ENCODE assay signal across 8 mouse cellular contexts in genomic region chr9:96536895-96537614, GRCm38 (mm10). TPM values are rescaled to one million over a fixed set of nuclear protein-coding genes. Genes with fewer than 3 reads are reported as not detected.
DNase-seq lines count a peak whose midpoint lies in the region; ATAC-seq and TF ChIP-seq lines count a peak whose summit lies in the region.

No protein-coding gene starts in this region.

- H3K36me3 ChIP-seq in forebrain, postnatal 0 days (ENCODE audit: insufficient read depth) = peaks cover 11% of the 10 kb centered on the region
- peaks cover 10% of the 10 kb centered on the region for H3K36me3 ChIP-seq in hindbrain, embryonic 15.5 days
- H3K36me3 ChIP-seq in liver, adult 2 months (ENCODE audit: control insufficient read depth, insufficient read depth, low read length) = no peaks in the 10 kb centered on the region; the same call in 1 of the 2 replicates
- peaks cover 2% of the 10 kb centered on the region; the same call in 1 of the 2 replicates for H3K36me3 ChIP-seq in midbrain, embryonic 16.5 days (ENCODE audit: control insufficient read depth, insufficient read depth, low read length)

- TF ChIP-seq POLR2A in liver, adult 2 months (IDR thresholded peaks at IDR 0.05; ENCODE audit: extremely low read depth, insufficient read depth, low read length) = no peak

- WGBS in forebrain, postnatal 0 days = 32% methylated on average over 37 of the region's 37 CpGs
- 34% methylated on average over 37 of the region's 37 CpGs for WGBS in hindbrain, embryonic 15.5 days
- WGBS in liver, adult 2 months = 20% methylated on average over 37 of the region's 37 CpGs
- 39% methylated on average over 36 of the region's 37 CpGs for WGBS in midbrain, embryonic 16.5 days

- peak; percentile 86 for ATAC-seq in forebrain, postnatal 0 days
- peak; percentile 75 for ATAC-seq in hindbrain, embryonic 15.5 days (ENCODE audit: low FRiP score, low read depth)
- peak; percentile 79 for ATAC-seq in midbrain, embryonic 16.5 days

- H3K9me3 ChIP-seq in forebrain, postnatal 0 days (ENCODE audit: low read length) = no peaks in the 10 kb centered on the region
- no peaks in the 10 kb centered on the region for H3K9me3 ChIP-seq in hindbrain, embryonic 15.5 days
- H3K9me3 ChIP-seq in midbrain, embryonic 16.5 days (replicated peaks; ENCODE audit: control insufficient read depth, low read length, poor library complexity, severe bottlenecking) = no peaks in the 10 kb centered on the region

- DNase-seq in thymus, postnatal 36 days = peak; percentile 8 to 21
- no peak for DNase-seq in thymus, postnatal 0 days (ENCODE audit: low spot score)
- peak; percentile 34 for DNase-seq in cerebellum, adult 8-10 months
- peak; percentile 43 for DNase-seq in forebrain, postnatal 0 days
- no peak for DNase-seq in liver, adult 2 months (ENCODE audit: extremely low read depth, low read depth, low spot score)
- DNase-seq in testis, postnatal 10 days (ENCODE audit: low spot score) = peak; percentile 77

- peak overlapping the region; percentile 50 for H3K4me2 ChIP-seq in forebrain, postnatal 0 days (ENCODE audit: low read depth)
- H3K4me2 ChIP-seq in hindbrain, embryonic 15.5 days = peak overlapping the region; percentile 59
- H3K4me2 ChIP-seq in midbrain, embryonic 16.5 days (ENCODE audit: low read length) = peak overlapping the region; percentile 60

- H3K4me1 ChIP-seq in forebrain, postnatal 0 days (ENCODE audit: insufficient read depth) = no peaks in the 10 kb centered on the region
- H3K4me1 ChIP-seq in hindbrain, embryonic 15.5 days (replicated peaks) = 0 out of 2 replicates have a peak, but pooled peaks cover 7% of the 10 kb centered on the region
- H3K4me1 ChIP-seq in liver, adult 2 months (ENCODE audit: control insufficient read depth, insufficient read depth, low read length) = no peaks in the 10 kb centered on the region
- H3K4me1 ChIP-seq in midbrain, embryonic 16.5 days (ENCODE audit: control insufficient read depth, insufficient read depth, low read length) = 0 out of 2 replicates have a peak, but pooled peaks cover 3% of the 10 kb centered on the region

- no peaks in the 10 kb centered on the region for H3K79me2 ChIP-seq in liver, adult 2 months (ENCODE audit: control insufficient read depth, insufficient read depth, low read length)

- H3K27ac ChIP-seq in forebrain, postnatal 0 days (ENCODE audit: low read depth, low read length) = peak overlapping the region; percentile 35; the same call in 1 of the 2 replicates
- peak overlapping the region; percentile 62 for H3K27ac ChIP-seq in hindbrain, embryonic 15.5 days (replicated peaks)
- H3K27ac ChIP-seq in liver, adult 2 months (replicated peaks; ENCODE audit: insufficient read depth, low read depth, low read length) = peak overlapping the region; percentile 32; the same call in 1 of the 2 replicates
- no peak overlapping the region for H3K27ac ChIP-seq in midbrain, embryonic 16.5 days (ENCODE audit: low read length)

- H3K27me3 ChIP-seq in forebrain, postnatal 0 days (ENCODE audit: insufficient read depth, low read length) = no peaks in the 10 kb centered on the region
- no peaks in the 10 kb centered on the region for H3K27me3 ChIP-seq in hindbrain, embryonic 15.5 days
- no peaks in the 10 kb centered on the region for H3K27me3 ChIP-seq in liver, adult 2 months (ENCODE audit: control insufficient read depth, insufficient read depth, low read length)
- H3K27me3 ChIP-seq in midbrain, embryonic 16.5 days (ENCODE audit: control insufficient read depth, insufficient read depth, low read depth, low read length) = no peaks in the 10 kb centered on the region

- H3K9ac ChIP-seq in forebrain, postnatal 0 days = peak overlapping the region; percentile 48
- H3K9ac ChIP-seq in hindbrain, embryonic 15.5 days = peak overlapping the region; percentile 41
- H3K9ac ChIP-seq in liver, adult 2 months (ENCODE audit: low read depth, low read length) = peak overlapping the region; percentile 75
- H3K9ac ChIP-seq in midbrain, embryonic 16.5 days (ENCODE audit: low read depth, low read length) = peak overlapping the region; percentile 59

- peak overlapping the region; percentile 14; the same call in 1 of the 2 replicates for H3K4me3 ChIP-seq in forebrain, postnatal 0 days (ENCODE audit: low read depth, low read length)
- H3K4me3 ChIP-seq in hindbrain, embryonic 15.5 days = peak overlapping the region; percentile 32
- H3K4me3 ChIP-seq in liver, adult 2 months (ENCODE audit: insufficient read depth, low read depth, low read length) = peak overlapping the region; percentile 56; the same call in 1 of the 2 replicates
- H3K4me3 ChIP-seq in midbrain, embryonic 16.5 days (ENCODE audit: low read depth, low read length) = peak overlapping the region; percentile 34

- no peak for TF ChIP-seq CTCF in forebrain, postnatal 0 days (IDR thresholded peaks at IDR 0.05; ENCODE audit: low read depth)
- TF ChIP-seq CTCF in liver, adult 2 months (IDR thresholded peaks at IDR 0.05; ENCODE audit: low read depth, low read length) = no peak

RNA-seq across cellular contexts. Expression of gene Gm28729, which starts 12.0 kb away (rescaled TPM):
- polyA plus RNA-seq in thymus, postnatal 0 days (2015; fragmentation: Nextera tagmentation; extraction: Ambion mirVana) = 0.17 TPM in 1 of 2 replicates, not detected in the other
- total RNA-seq in forebrain, postnatal 0 days (2014; rRNA removed) = 0.33 and 0.38 TPM in 2 replicates
- 0.14 and 0.52 TPM in 2 replicates for polyA plus RNA-seq in forebrain, postnatal 0 days (2015; fragmentation: Nextera tagmentation; extraction: Ambion mirVana)
- polyA plus RNA-seq in hindbrain, embryonic 15.5 days (2015; fragmentation: Nextera tagmentation; extraction: Ambion mirVana) = 0.48 and 0.62 TPM in 2 replicates
- not detected in 2 replicates for total RNA-seq in liver, adult 2 months (2014; rRNA removed)
- polyA plus RNA-seq in liver, adult 2 months (2012; rRNA removed) = not detected in 2 replicates
- polyA plus RNA-seq in midbrain, embryonic 16.5 days (2015; fragmentation: Nextera tagmentation; extraction: Ambion mirVana) = 0.17 and 0.48 TPM in 2 replicates

RNA-seq across cellular contexts. Expression of gene Rnf7, which starts 58.6 kb away (rescaled TPM):
- 196 and 200 TPM in 2 replicates for polyA plus RNA-seq in thymus, postnatal 0 days (2015; fragmentation: Nextera tagmentation; extraction: Ambion mirVana)
- 178 and 300 TPM in 2 replicates for total RNA-seq in forebrain, postnatal 0 days (2014; rRNA removed)
- 195 and 209 TPM in 2 replicates for polyA plus RNA-seq in forebrain, postnatal 0 days (2015; fragmentation: Nextera tagmentation; extraction: Ambion mirVana)
- polyA plus RNA-seq in hindbrain, embryonic 15.5 days (2015; fragmentation: Nextera tagmentation; extraction: Ambion mirVana) = 205 and 214 TPM in 2 replicates
- 65.5 and 79.4 TPM in 2 replicates for total RNA-seq in liver, adult 2 months (2014; rRNA removed)
- 63.4 and 90.8 TPM in 2 replicates for polyA plus RNA-seq in liver, adult 2 months (2012; rRNA removed)
- polyA plus RNA-seq in midbrain, embryonic 16.5 days (2015; fragmentation: Nextera tagmentation; extraction: Ambion mirVana) = 192 and 204 TPM in 2 replicates

Comparison
In these comparisons a context has a peak if more than half of its experiments do, and no peak if none do; other contexts are left out.
1. DNase-seq: peak in thymus, postnatal 36 days (2 of 2), cerebellum, adult 8-10 months (single experiment), forebrain, postnatal 0 days (single experiment) and testis, postnatal 10 days (single experiment); none in thymus, postnatal 0 days (single experiment) and liver, adult 2 months (single experiment).
2. Peak in every context shown above with its lines, with median percentiles within 50 percentile points of each other: ATAC-seq, H3K4me2 ChIP-seq, H3K4me3 ChIP-seq and H3K9ac ChIP-seq.